Mouse (Mus musculus) CD4-positive, CD25-positive, alpha-beta regulatory T cell, adult 2 months (primary cell): ENCODE results near the gene Gm49776.
"Not testable (repeated sequence)": the region's sequence is repeated elsewhere in the genome, so short reads cannot be mapped to it uniquely, and the experiment has no call there.

Source experiments
- DNase-seq: peaks from one replicate; pipeline ENCODE4 v3.0.0-alpha.2; 2012; ENCODE audit warnings: low read depth, low spot score

Gene Gm49776

DNA sequence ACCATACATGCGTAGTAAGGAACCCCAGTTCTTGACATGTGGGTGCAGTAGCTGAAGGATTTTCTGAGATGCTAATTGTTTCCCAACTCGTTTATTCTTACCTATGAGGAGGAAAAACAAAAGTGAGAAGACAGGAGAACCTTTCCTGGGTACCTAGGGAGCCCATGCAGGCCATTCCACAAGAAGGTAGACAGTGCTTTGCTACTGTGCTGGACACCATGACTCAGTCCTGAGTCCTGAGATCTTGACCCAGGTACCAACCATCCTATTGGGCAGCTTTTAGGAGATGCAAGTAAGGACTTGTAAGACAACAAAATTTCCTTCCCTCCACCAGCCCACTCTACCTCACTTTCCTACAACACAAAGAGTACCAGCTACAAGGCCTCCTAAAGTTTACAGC is at the start of gene Gm49776:
Gm49776 (minus strand) TSS at position 101 of the 400 bp plus-strand sequence.
- DNase-seq, result no peak

DNA sequence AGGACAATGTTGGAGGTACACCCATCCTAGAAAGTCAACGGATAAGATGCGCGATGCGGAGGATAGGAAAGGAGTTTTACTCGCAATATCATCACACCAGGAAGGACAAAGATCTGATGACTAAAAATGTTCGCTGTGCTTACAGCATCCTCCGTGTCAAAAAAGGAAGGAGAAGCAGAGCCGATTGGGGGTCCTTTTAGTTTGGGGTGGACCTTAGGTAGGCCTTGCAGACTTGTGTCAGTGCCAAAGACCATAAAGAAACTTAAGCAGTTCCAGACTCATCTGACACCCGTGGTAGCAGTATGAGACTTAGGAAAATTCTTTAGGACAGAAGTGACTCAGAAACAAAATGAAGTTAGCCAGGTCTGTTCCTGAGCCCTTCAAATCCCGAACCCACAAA is 31.5 kb upstream of the Gm49776 start:
- DNase-seq, result not testable (repeated sequence)

DNA sequence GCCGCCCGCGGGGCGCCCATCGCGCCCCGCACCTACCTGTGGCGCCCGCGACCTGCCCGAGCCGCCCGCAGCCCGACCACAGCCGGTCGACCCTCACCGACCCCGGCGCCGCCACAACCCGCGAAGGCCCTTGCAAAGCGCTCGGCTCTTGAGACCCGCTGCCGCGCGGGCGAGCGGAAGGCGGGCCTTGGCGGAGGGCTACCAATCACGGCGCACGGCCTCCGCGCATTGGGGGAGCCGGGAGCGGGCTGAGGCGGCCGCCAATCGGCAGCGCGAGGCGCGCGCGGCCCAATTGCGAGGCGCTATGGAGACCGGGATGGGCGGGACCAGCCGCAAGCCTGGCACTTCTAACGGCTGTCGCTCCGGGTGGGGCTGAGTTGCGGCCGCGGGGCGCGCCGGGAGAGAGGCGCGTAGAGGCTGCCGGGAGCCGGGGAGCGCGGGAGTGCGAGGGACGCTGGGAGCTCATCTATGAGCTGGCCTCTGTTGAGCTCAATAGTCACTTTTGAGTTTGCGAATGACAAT is 31.0 kb upstream of the Gm49776 start, which contains the start of gene Dgcr8:
Dgcr8 (minus strand) TSS at position 180 of the 522 bp plus-strand sequence.
- peak; percentile 99 for DNase-seq

DNA sequence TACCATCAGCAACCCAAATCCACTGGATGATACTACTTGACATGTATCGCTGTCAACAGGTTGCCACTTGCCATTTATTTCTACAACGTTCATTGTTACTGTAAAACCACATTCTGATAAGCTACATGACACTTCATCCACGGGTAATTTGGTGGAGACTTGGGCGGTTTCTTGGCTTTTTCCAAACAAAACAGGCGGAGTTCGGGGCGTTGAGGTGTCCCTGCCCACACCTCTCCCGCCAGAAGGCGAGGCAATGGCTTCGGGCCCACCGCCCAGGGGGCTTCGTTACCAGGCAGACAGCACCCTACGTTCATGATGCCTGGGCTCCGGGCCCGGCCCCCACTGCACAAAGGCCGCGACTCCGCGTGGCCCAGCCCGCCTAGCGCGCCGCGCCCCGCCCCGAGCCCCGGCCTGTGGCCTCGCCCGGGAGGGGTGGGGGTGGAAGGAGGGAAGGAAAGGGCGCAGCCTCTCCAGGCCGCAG is 30.5 kb upstream of the Gm49776 start:
- no peak for DNase-seq

DNA sequence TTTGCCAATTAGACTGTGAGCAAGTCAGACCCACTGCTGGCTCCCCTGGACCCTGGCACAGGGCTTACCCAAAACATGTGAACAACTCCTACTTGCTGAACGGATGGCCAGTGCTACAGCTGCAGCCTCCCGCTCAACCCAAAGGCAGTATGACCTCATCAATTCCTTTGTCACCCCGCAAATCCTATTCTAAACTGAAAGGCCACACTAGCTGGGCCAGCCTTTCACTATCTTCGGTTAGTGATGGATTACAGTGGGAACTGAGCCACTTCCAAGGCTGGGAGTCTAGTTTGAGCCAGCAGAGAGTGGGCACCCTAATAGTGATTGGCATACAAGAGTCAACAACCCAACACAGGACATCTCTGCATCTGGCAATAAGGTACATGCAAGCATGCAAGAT is 30.0 kb upstream of the Gm49776 start:
- DNase-seq, result peak; percentile 11

DNA sequence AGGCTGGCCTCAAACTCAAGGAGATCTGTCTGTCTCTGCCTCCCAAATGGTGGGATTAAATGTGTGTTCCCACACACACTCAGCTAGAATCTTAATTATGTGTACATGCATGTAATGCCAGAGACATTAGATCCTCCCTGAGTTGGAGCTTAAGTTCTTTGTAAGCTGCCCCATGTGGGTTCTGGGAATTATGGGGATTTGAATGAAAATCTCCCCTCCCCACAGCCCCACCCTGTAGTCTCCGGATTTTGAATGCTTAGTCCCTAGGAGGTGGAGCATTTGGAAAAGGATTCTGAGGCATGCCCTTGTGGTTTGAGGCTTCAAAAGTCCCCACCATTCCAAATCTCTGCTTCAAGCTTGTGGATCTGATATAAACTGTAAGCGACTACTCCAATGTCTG is 17.0 kb upstream of the Gm49776 start:
- no peak for DNase-seq

DNA sequence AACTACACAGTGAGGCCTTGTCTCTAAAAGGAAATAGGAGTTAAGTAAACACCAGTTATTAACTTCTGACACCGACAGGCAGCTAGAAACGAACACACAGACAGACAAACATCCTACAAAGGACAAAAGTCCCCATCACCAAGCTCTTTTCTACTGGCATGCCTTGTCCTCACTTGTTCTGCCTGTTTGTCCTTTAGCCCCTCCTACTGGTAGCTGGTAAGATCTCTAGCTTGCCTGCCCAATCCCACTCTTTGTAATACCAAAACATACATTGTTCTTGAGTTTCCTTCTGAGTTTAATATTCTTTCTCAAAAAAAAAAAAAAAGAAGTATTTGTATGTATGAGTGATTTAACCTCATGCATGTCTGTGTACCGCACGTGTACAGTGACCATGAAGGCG is 10.1 kb upstream of the Gm49776 start:
- DNase-seq, result peak; percentile 45

DNA sequence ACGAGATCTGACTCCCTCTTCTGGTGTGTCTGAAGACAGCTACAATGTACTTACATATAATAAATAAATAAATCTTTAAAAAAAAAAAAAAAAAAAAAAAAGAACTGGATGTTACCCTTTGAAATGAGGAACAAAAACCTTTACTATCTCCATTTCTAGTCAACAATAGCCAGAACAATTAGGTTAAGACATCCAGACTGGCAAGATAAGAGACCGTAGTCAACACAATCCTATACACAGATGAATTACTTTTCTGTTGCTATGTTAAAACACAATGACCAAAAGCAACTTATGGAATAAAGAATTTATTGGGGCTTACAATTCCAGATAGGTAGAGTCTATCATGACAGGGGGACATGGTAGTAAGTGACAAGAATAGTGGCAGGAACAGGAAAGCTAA is 6.9 kb upstream of the Gm49776 start:
- no peak for DNase-seq

DNA sequence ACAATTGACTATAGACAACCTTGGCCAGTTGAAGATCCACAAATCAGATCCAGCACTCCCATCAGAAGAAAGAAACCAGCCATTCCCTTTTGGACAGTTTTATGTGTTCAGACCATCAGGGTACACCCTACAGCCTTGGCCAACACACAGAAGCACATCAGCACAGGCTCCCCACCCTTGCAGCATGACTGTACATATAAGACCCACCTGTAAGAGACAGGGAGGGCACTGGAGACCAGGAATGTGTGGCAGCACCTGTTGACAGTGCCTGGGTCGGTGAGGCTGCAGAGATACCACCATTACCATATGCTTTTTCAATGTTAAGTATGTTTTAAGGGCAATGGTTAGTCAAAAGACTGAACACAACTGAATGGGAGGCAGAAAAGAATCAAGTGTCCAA is 4.3 kb downstream of the Gm49776 start:
- DNase-seq, result no peak

DNA sequence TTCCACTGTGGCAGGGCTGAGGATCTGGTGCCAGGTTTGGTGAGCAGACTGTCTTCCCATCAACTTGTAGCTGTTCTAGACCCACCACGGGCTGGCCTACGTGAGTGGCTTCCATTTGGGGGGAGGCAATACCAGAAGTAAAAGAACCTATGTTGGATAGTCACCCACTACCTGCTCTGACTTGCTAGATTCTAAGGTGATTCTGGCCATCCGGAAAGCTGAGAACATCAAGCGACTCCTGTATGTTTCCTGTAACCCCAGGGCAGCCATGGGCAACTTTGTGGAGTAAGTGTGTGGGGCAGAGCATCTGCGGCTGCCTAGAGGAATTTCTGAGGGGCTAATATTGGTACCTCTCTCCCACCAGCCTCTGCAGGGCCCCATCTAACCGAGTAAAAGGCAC is 5.4 kb downstream of the Gm49776 start:
- DNase-seq, result no peak

DNA sequence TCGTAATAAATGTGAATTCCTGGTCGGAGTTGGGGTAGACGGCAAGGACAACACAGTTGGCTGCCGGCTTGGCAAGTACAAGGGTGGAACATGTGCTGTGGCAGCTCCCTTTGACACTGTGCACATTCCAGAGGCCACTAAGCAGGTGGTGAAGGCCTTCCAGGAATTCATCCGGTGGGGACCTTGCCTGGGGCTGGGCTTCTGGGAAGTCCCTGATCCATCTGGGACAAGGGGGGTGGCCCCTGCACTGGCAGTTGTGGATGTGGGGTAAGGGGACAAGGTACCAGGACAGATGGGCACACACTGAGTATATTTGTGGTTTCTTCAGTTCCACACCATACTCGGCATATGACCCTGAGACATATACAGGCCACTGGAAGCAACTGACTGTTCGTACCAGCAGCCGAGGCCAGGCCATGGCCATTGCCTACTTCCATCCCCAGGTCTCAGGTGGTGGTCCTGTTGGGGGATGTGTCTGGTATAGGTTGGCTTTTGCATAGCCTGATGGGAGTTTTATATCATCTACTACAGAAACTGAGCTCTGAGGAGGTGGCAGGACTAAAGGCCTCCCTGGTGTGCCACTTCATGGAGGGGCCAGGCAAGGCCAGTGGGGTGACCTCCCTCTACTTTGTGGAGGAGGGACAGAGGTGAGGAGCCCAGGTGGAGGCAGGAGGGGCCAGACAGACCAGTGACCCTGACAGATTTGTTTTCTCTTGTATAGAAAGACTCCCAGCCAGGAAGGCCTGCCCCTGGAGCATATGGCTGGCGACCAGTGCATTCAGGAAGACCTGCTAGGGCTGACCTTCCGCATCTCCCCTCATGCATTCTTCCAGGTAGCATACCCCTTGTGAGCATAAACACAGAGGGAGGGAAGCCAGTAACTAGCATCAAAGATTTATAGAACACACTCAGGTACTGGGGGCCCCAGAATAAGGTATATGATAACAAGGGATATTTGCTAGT is 7.0 kb downstream of the Gm49776 start:
- DNase-seq, result no peak

DNA sequence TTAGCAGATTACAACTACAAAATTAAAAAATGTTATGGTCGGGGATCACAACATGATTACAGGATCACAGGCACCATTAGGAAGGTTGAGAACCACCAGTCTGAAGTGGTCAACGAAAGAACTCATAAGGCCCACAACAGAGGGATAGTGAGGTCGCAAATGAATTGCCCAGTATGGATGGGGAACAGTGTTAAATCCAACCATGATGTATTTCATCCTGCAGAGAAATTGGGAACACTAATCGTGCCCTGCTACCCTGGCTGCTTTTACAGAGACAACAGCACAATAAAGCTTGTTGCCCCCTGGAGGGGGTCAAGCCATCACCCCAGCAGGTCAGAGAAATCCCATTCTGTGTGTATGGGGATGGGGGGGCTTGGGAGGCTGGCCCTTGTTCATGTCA is 7.9 kb downstream of the Gm49776 start:
- no peak for DNase-seq

DNA sequence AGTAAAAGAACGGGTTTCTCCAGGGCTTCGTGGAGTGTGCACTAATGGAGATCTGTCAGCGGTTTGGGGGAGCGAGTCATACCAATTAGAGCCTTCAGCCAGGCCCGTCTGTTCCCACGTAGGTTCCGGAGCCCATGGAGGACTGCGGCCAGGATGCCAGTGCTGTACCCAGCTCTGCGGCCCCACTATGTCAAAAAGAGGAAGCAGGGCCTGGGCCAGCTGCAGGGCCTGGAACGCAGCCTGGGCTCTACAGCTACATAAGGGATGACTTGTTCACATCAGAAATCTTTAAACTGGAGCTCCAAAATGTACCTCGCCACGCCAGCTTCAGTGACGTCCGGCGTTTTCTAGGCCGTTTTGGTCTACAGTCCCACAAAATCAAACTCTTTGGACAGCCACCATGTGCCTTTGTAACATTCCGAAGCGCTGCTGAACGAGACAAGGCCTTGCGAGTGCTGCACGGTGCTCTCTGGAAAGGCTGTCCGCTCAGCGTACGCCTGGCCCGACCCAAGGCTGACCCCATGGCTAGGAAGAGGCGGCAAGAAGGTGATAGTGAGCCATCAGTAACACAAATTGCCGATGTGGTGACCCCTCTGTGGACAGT is 8.7 kb downstream of the Gm49776 start:
- DNase-seq, result peak; percentile 51

DNA sequence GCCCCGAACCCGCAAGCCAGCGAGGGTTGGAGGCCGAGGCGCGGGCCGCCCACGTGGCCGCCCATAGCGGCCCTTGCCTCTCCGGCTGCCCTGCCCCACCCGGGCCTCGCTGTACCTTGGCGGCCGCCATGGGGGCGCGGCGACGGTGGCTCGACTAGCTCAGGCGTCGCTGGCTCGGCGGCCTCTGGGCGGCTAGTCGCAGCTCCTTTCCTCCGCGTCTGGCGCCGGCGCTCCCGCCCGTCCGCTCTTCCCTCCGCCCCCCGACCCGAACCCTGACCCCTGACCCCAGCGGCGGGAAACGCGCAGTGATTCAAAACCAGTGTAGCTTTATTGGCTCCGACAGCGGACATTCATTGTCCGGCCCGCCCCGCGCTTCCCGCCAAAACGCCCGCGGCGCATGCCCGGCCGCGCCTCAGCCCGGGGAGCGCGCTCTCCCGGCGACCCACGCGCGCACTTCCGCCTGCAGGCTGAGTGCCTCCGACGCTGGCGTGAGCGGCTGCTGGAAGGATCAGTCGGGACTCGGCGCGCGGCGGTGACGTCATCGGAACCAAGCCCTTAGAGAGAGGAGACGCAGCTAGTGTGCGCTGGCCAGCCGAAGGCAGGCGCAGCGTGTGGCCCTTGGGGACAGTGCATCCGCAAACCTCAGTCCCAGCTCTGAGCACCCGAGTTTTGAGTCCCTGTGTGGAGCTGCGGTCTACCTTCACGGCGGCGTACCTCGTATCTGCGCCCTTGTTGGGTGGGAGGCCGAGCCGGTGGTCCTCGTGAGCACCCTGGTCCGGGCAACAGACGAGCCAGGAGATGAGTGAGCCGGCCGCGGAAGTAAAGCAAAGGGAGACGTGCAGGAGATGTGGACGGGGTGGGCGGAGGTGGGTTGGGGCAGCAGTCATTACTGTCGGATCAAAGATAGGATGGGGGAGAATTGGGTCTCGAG is 9.4 kb downstream of the Gm49776 start, which contains the start of the genes Trmt2a and Ranbp1:
Trmt2a (plus strand) TSS at position 247 of the 931 bp plus-strand sequence.
Ranbp1 (minus strand) TSS at position 300 of the 931 bp plus-strand sequence.
- DNase-seq, result peak; percentile 100

DNA sequence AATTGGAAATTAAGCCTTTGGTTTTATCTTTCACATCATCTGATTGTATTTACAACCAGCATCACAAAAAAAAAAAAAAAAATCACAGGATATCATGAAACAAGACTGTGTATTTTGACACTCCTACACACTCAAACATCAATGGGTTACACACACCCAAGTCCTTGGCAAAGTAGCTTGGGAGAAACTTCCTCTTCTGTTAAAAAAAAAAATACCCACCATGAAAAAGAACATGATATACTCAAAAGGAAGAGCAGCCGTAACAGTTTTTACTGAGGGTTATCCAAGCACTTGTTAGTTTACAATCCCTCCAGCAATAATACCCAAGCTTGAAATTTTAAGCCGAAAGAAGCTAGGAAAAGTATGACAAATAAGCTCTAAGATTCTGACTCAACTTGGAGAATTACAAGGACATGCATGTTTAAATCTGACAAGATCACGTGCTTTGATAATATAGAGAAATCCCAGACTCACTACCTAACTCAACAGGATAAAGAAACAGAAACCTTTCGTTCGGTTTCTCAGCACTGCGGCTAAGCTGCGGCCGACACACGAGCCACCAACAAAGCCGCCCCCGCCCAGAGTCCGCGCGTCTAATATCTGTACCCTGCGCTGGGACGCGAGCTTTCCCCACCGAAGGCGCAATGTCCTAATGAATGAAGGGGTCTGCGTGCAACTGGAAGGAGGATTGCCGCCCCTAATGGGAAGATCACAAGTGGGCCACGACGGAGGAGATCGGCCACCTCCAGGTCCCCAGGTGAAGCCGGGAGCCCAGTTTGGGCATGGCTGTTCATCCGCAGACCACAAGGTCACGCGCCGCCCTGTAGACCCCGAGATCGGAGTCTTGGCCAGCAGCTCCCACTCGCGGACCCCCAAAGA is 10.4 kb downstream of the Gm49776 start:
- DNase-seq, result no peak

DNA sequence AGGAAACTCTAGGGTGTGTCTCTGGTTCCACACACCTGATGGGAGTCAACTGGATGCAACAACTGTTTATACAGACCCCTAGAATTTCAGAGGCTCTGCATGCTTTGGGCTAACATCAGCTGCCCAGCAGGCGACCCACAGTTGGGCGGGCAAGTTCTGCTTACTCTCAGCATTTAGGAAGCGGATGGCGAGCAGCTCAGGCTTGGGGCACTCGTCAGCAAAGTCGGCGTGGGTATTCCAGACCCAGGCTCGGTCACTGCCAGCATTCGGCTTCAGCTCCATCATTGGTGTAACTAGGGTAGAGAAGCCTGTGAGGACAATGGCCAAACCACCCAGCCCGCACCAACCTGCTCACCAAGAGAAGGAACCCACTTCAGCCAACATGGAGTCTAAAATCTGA is 16.5 kb downstream of the Gm49776 start:
- DNase-seq, result no peak

DNA sequence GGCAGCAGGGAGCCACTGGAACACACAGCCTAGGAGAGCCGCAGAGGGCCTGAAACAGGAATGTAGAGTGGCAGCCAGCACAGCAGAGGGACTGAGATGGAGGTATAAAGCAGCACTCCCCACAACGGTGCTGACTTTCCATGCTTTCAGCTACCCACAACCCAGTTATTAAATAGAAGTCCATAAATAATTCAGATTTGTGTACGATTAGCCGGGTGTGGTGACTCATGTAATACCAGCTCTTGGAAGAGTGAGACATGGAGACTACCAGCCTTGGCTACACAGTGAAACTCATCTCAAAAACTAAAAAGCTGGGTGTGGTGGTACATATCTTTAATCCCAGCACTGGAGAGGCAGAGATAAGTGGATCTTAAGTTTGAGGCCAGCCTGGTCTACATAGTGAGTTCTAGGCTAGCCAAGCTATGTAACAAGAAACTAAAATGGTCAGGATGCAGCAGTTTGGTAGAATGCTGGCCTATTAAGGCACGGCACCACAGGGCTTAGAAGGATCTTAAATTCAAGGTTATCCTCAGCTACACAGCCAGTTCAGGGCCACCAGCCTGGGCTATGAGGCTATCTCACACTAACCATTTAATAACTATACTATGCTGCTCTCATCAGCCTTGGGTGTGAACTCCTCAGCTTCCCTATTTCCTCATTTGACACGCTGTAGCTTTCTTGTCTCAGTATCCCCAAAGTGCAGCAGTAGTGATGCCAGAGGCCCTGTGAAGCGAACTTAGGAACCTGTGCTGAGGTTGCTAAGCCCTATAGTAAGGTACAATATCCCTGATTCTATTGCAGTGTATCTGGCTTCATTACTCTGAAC is 21.2 kb downstream of the Gm49776 start:
- DNase-seq, result no peak

DNA sequence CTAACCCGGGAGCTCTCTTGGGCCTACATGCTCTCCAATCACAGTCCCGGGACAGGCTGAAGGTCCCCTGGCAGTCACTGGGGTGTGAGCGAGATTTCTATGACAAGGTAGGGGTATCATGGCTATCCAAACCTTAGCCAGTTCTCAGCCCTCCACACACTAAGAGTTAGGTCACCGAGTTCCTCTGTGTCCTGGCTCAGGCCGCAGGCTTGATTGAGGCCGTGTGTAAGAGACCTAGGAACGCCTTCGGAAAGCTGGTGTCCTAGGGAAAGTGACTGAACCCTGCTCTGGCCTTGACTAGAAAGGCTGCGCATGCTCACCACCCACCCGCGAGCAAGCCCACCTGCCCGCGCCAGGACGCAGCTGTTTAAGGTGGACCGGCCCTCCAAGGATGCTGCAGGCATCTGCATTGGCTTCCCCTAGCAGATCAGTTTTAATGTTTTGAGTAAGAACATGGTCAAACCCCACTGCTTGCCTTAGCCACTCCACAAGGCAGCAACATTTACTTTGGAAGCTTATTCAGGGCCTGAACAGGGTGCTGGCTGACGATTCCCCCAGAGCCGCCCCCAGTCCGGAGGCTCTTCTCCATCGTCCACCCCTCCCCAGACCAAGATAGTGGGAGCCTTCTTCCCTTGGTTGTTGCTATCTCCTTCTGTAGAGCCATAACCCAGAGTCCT is 22.6 kb downstream of the Gm49776 start:
- peak; percentile 33 for DNase-seq
